Mouse (Mus musculus): ENCODE data around the gene Rpl38.
"Not testable (repeated sequence)": the region's sequence is repeated elsewhere in the genome, so short reads cannot be mapped to it uniquely, and the experiment has no call there.

Gene Rpl38

DNA sequence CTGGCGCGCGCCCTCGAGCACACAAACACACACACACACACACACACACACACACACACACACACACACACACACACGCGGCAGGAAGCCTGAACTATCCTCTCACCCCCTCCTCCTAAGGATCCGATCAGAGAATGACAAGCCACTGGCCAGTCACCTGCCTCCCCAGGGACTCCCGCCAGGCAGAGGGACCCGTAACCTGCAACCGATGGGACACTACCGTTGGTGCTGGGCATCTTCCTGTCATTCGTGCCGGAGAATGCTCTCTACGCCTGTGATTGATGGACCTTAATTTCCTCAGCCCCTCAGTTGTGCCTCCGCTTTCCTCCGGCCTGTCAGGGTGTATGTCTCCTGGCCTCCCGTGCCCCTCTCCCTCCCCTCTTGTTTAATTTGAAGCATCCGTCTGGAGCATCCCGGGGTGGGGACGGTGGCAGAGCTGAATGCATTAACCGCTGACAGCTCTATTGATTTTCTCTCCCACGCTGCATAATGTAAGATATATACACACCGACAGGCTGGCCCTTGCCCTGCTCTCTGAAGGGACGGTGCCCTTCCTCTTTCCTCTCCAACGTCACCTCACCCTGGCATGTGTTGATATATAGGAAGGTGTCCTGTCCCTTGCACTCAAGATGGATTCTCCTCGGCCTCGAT lies 11.2 kb upstream of the Rpl38 start:
- no peak for DNase-seq (ENCODE audit: low spot score in 2 of 2)

DNA sequence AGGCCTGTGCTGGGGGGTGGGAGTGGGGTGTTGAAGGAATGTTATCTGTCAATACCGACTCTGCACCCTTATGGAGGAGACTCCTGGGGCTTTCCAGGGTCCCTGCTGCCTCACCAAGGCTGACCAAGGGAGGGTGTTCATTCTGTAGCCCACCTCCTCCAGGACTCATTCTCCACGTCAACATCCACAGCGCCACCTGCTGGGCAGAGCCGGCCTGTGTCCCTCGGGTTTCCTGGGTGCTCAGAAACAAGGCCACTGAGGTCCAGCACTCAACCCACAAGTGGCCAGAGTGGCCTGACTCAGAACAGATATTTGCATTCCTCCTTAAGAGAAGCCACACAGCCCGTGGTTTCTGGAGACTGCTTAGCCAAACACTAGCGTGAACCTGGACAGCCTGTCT lies 10.6 kb upstream of the Rpl38 start:
- peak in 1 of 2 experiments; percentile 35 for DNase-seq (ENCODE audit: low spot score in 2 of 2)

DNA sequence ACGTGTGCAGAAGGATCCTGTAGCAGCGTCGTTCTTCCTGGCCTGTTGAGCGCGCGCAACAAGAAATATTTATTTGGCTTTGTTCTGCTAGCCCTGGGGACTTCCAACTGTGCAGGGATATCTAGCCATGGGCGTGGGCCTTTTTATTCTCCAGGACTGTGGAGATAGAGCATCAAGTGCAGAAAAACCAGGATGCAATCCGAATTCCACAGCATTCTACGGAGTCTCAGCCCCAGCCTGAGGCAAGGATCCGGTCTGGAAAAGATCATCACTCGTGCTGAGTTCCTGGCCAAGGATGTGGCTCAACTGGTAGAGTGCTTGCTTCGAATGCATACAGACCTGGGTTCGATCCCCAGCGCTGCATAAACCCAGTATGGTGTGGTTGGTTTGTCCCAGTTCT lies 6.2 kb upstream of the Rpl38 start:
- DNase-seq (ENCODE audit: low spot score in 2 of 2): no peak

DNA sequence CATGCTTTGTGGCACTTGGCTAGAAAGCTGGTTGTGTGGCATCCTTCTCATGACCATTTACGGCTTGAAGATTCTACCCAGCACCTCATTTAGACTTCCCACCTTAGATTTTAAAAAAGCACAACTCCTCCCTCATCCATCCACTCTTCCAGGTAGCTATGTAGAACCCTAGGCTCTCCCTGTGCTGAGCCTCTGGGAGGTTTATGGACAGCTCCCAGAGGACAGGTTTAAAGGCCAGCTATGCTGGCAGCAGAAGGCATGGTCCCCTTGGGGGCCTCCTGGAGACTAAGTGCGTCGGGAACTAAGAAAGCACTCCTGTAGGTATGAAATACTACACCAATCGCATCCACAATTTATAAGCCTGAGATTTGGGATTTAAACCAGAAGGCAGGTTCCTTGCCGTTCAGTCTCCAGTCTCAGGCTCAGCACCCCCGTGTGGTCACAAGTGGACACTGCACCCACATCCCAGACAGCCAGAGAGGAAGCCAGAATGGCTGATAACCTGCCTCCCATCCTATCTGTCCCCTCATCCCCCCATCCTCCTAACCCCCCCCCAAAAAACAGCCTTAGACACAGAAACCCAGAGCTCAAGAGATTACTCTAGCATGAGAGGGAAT lies 5.5 kb upstream of the Rpl38 start:
- peak; percentile 26 to 47 for DNase-seq (ENCODE audit: low spot score in 2 of 2)

DNA sequence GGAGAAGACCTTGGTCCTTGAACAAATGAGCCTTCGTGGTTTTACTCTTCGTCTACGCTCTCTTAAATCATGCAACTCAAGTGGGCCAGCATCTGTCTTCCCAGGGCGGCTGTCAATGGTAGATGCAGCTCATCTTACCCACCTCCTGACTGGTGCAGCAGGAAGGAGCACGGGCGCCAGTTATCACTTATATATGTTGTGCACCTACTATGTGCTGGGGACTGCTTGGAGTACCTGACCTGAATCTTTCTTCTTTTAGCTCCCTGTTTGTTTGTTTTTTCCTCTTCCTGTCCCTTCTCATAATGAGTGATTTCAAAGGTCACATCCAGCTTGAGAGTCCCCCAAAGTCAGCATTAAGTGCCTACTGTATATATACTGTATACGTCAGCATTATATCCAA lies 4.2 kb upstream of the Rpl38 start:
- DNase-seq (ENCODE audit: low spot score in 2 of 2): no peak

DNA sequence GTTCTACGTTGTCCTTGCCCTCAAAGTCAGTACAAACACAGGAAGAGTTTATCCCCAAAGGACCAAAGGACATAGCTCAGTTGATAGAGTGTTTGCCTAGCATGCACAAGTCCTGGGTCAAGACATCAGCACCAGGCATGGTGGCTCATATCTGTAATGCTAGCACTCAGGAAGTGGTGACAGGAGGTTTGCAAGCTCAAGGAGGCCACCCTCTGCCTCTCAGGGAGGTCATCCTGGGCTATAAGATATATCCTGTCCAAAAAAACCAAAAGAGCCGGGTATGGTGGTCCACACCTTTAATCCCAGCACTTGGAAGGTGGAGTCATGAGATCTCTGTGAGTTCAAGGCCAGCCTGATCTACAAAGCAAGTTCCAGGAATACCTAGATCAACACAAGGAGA lies 2.9 kb upstream of the Rpl38 start:
- DNase-seq (ENCODE audit: low spot score in 2 of 2): no peak

DNA sequence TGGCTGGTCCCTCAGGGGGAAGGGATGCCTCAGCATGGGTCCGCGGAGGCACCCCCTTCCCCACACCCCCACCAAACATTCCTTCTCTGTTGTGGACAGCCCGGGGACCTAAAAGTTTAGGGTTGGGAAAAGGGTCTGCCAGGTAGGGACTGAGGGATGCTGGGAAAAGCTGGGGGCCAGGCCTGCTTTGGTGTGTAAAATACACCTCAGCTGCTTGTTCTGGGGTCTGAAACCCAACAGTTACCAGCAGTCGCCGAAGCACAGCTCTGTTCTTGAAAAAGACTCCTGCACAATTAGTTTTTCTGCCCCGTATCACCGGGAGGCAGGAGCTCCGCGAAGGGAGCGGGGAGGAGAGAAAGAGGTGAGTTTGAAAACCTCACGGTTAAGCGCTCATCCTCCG lies 1.5 kb upstream of the Rpl38 start:
- no peak for DNase-seq (ENCODE audit: low spot score in 2 of 2)

DNA sequence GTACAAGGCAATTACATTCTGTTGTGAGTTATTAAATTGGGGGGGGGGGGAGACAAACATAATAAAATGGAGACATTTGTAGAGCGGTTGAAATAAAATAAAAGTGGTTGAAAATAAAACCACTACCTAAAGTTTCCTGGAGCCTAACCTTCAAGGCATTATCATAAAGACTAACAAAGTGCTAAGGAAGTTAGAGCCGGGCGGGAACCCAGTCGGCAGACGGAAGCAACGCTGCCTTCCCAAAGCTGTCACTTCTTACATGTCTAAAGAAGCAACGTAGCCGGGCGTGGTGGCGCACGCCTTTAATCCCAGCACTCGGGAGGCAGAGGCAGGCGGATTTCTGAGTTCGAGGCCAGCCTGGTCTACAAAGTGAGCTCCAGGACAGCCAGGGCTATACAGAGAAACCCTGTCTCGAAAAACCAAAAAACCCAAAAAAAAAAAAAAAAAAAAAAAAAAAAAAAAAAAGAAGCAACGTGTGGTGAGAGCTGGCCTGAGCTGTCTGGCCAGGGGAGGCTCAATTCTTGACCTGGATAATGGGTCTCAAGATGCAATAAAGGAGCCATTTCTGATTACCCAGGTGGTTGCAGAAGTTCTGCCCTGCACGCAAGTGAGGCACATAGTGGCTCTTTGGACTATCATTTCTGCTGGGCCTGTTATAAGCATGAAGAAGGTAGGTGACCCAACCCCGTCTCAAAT lies 940 bp upstream of the Rpl38 start:
- DNase-seq (ENCODE audit: low spot score in 2 of 2): no peak

DNA sequence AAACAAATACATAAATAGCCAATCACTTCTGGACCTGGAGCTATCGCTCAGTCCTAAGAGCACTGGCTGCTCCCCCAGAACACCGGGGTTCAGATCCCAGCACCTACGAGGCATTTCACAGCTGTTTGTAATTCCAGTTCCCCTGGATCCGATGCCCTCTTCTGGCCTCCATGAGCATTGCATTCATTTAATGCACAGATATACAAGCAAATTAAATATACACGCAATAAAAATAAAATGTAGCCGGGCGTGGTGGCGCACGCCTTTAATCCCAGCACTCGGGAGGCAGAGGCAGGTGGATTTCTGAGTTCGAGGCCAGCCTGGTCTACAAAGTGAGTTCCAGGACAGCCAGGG lies 415 bp upstream of the Rpl38 start:
- not testable (repeated sequence) for DNase-seq (ENCODE audit: low spot score in 2 of 2)

DNA sequence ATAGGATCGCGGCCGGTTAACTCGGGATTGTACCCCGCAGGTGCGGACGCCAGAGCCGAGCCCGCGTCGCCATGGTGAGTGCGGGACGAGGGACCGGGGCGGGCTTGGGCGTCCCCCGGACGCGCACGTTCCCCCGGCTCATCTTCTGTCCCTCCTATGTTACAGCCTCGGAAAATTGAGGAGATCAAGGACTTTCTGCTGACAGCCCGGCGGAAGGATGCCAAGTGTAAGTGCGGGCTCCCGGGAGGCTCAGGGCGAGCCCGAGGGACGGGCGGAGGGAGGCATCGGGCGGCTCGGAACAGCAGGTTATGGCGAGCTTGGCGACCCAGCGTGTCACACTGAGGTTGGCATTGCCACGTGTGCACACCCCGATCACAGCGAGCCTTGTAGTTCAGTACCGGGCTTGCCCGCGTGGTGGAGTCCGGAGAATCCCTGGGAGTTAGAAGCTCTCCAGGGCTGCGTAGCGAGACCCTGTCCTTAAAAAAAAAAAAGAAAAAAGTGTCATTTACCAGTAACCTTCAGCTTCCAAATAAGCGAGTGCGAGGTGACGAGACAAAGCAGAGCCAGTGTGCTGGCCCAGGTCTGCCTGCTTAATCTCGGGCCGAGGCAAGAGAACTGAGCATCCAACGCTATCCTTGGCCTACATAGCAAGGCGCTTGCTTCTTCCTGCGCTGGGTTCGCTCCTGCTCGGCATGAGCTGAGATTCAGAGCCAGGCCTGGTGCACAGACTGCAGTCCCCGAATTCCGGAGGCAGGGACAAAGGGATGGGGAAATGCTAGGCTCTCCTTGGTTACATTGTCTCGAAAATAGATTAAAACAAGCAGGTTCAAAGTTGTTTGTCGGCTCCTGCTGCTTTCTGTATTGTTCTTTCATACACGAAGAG lies 658 bp downstream of the Rpl38 start:
- DNase-seq (ENCODE audit: low spot score in 2 of 2): peak; percentile 65 to 73

DNA sequence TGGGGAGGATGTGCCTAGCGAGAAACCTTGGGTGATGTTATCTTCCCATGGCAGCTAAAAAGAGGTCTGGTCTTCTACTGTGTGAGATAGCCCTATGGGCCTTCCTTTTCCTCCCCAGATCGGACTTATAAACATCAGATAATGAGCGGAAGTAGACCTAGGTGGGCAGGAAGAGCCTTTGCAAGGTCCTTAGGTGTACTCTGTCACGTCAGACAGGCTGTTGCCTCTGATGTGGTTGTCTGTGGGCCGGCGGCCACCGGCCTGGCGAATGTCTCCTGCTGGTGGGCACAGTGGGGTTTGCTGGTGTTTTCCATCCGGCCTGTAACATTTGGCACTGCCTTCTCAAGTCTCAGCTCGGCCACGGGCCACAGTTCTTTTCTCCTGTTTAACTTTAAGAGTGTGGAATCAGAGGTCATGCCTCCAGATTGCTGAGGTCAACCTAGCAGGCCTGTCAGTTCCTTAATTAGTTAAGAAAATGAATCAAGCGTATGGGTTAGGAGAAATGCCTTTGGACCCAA lies 1.4 kb downstream of the Rpl38 start:
- no peak for DNase-seq (ENCODE audit: low spot score in 2 of 2)

DNA sequence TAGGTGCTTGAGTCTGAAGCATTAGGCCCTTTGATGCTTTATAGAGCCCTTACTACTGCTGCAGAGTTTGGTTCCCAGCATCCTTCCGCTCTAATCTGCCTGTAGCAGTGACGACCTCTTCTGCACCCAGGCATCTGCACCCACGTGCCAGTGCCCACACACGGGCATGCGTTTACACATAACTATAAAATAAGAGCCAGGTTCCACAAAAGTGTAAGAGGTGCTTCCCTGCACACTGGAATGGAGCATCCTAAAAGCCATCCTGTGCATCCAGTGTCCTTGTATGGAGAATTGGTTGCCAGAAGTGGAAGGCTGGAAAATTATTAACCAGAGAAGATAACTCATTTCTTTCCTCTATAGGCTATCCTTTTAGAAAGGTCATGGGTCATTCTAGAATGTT lies 2.8 kb downstream of the Rpl38 start:
- DNase-seq (ENCODE audit: low spot score in 2 of 2): no peak

DNA sequence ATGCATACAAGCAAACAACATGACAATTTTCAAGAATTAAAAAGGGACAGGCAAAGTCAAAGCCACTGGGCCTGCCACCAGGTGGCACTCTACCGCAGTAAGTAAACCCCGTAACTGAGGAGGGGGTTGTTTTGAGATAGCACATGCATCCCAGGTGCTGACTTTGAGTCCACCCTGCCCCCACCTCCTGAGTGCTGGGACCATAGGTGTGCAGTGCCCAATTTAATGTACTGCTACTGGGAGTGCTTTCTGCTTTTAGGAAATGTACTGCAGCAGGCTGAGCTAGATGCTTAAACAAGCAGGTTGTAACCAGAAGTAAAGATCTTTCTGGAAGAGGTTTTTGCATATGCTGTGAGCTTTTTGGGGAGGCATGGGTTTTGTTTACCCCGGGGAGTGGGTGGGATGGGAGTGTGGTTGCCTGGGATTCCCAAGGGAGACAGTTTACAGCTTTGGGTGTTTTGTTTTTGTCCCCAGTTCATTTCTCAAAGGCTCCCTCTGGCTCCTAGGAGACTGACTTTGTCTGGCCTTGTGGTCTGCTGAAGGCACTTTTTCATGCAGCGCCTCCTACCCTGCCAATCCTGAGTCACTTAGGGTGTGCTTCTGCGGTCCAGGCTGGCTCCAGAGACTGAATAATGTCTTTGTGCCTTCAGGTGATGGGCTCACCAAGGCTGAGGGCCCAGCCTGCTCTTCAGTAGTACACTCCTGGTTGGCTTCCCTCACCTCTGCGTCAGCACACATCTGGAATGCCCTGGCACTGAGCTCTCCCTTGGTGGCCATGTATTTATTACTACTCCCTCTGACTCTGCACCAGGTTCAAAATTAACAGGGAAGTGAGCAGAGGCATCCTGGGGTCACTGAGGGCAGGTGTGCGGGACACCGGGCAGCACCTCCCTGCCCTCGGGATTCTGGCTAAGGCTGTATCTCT lies 4.7 kb downstream of the Rpl38 start:
- no peak for DNase-seq (ENCODE audit: low spot score in 2 of 2)

DNA sequence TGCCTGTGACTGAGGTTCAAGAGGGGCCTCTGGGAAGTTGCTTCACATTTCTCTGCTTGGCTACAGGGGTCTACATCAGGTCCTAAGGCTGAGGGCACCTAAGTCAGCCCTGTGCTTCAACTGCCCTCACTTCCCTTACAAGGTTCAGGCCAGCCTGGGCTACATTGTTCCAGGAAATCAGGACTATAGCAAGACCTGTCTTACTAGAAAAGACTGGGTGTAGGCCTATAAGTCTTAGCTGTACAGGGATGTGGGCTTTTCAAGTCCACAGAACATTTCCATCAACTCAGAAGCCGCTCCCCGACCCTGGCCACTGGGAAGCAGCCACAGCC lies 5.4 kb downstream of the Rpl38 start:
- DNase-seq (ENCODE audit: low spot score in 2 of 2): no peak

DNA sequence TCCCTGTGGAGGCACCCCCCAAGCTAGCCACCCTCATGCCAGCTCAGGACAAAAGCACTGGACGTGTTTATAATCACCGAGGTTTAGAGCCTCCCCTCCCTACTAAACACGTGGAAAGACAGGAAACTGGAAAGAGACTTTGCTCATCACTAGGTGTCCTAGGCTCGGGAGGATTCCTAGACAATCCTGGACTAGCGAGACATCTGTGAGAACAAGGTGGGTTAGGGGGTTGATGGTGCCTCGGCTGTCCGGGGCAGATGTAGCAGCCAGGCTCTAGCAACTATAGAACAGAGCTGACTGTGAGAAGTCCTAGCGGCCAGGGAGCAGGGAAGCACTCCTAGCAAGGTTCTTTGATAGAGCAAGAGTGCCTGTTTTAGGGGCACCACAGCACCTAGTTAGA lies 5.9 kb downstream of the Rpl38 start:
- DNase-seq (ENCODE audit: low spot score in 2 of 2): no peak

DNA sequence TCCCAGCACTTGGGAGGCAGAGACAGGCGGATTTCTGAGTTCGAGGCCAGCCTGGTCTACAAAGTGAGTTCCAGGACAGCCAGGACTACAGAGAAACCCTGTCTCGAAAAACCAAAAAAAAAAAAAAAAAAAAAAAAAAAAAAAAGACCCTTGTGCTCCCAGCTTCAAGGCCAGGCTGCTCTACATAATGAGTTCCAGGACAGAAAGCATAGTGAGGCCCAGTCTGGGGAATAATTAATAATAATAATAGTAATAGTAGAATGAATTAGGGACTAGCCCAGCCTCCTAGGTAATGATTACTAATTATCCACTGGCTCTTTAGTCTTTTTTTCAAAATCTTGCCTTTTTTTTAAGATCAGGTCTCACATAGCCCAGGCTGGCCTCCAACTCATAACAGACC lies 6.5 kb downstream of the Rpl38 start:
- DNase-seq (ENCODE audit: low spot score in 2 of 2): not testable (repeated sequence)

DNA sequence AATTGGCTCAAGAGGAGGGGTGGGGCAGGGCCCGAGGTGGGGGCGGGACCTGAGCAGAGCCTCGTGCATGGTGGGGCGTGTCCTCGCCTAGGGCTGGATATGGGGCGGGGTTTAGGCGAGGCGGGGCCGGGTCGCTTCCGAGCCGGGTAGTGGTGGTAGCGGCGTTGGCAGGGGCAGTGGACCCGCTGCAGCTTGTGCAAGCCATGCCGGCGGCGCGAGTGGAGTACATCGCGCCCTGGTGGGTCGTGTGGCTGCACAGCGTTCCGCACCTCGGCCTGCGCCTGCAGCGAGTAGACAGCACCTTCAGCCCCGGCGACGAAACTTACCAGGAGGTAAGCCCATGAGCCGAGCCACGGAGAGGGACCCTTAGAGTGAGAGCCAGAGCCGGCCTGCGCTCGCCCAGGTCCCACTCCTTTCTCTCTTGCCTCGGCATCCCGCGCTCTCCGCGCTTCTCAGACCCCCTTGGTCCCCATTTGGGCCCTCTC lies 7.1 kb downstream of the Rpl38 start, which contains the start of gene Ttyh2:
Ttyh2 (plus strand) TSS at position 91 of the 485 bp plus-strand sequence.
- peak; percentile 61 to 86 for DNase-seq (ENCODE audit: low spot score in 2 of 2)

DNA sequence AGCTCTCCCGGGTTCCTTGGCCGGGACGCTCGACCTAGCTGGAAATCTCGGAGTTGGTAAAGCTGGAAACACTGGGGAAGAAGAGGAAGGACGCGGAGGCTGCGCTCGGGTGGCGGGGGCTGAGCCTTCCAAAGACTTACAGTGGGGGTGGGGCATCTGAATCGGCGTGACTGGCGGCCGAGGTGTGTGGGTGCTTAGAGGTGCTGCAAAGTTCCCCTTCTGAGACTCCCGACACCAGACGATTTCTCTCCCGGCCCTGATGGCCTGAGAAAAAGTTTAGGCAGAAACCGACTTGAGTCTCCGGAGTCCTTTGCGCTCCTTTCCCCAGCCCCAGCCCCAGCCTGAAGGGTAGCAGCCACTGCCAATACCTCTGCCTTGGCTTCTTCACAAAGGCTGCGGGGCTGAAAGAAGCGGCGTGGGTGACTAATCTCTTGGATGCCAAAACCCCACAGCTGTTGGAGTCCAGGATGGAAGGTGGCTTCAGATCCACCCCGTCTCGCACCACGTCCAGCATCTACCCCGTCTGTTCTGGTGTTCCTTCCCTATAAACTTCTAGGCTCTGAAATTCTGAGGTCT lies 7.6 kb downstream of the Rpl38 start:
- DNase-seq (ENCODE audit: low spot score in 2 of 2): peak; percentile 28 to 32

DNA sequence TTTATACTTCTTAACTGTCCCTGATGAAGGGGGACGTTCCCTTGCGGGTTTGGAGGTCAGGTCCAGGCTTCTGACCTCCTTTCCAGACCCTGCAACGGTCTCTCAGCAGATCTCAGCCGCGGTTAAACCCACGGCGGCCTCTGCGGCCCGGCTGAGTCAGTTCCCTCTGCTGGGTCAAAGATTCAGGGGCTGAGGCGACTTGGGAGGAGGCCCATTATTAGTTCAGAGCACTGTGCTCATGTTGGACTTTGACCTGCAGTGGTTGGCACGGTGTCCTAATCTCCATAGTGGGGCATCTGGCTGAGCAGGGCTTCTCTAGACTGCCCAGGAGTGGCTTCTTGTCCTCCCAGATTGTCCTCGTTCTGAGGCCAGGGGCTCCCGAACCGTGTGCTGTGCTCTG lies 8.1 kb downstream of the Rpl38 start:
- peak in 1 of 2 experiments; percentile 51 for DNase-seq (ENCODE audit: low spot score in 2 of 2)

DNA sequence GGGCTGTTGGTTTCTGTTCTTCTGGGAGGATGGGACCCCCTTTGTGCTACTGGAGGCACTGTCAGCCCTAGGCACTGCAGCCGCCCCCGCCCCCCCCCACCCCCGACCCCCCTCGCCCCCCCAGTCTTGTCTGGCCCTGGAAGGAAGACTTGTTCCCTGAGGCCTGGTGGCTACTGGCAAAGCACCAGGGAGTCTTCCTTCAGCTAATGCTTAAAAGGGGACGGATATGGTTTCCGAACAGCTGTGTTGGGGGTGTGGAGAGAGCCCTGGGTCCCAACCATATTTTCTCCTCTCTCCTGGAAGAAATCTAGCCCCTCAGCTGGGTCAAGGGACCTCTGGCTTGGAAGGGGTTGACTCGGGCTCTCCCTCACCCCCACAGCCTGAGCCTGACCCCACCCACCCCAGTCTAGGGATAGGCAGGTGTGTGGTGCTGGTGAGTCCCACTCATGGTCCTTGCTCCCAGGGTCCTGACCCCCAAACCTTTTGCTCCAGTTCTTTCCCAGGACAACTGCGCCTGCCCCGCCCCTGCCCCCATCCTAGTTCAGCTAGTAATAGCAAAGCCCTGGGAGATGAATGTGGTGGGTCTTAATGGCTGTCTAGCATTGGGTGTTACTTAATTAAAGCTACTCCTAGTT lies 8.7 kb downstream of the Rpl38 start:
- DNase-seq (ENCODE audit: low spot score in 2 of 2): no peak

Data from urinary bladder, postnatal 36 days (tissue).